Mouse (Mus musculus): Measurements from ENCODE around the gene Phip. TPM values are rescaled to one million over a fixed set of nuclear protein-coding genes. Genes with fewer than 3 reads are reported as not detected.

The Phip gene
- total and polyA plus RNA-seq, 3 experiments, result 16.2 to 49.2 (median 18.1) TPM

GRCm38 (mm10) chr9:82861775-82862430 is 113.4 kb downstream of the Phip start:
- Histone ChIP-seq H3K4me3 (ENCODE audit: control insufficient read depth in 1 of 2, insufficient read depth in 1 of 2, low read depth in 2 of 2, low read length in 2 of 2) (no peak overlapping the region), H3K27ac (ENCODE audit: control insufficient read depth, low read depth, low read length) (no peak overlapping the region)
- TF ChIP-seq NELFE (IDR thresholded peaks at IDR 0.05; ENCODE audit: low read depth, low read length) (no peak), MYB (IDR thresholded peaks at IDR 0.05; ENCODE audit: low read depth, low read length) (no peak), GATA1 (IDR thresholded peaks at IDR 0.05; ENCODE audit: low read depth, low read length) (no peak), UBTF (IDR thresholded peaks at IDR 0.05; ENCODE audit: borderline replicate concordance, insufficient read depth, low read depth, low read length) (no peak), ETS1 (IDR thresholded peaks at IDR 0.05; ENCODE audit: low read depth, low read length) (no peak), HCFC1 (IDR thresholded peaks at IDR 0.05; ENCODE audit: low read depth, low read length) (no peak), ELF1 (IDR thresholded peaks at IDR 0.05; ENCODE audit: low read depth, low read length) (no peak), RCOR1 (IDR thresholded peaks at IDR 0.05; ENCODE audit: low read depth, low read length) (no peak), POLR2A (IDR thresholded peaks at IDR 0.05; ENCODE audit: control insufficient read depth in 1 of 2, insufficient read depth in 1 of 2, low read depth in 1 of 2, low read length in 2 of 2, poor library complexity in 1 of 2) (no peak), USF1 (IDR thresholded peaks at IDR 0.05; ENCODE audit: low read depth, low read length) (no peak), KAT2A (conservative IDR thresholded peaks at IDR 0.05; ENCODE audit: low read depth, low read length) (no peak), E2F4 (IDR thresholded peaks at IDR 0.05; ENCODE audit: borderline replicate concordance, low read depth, low read length) (no peak), CTCF (IDR thresholded peaks at IDR 0.05 in 2 of 3, conservative IDR thresholded peaks at IDR 0.05 in 1 of 3; ENCODE audit: control insufficient read depth in 1 of 3, insufficient read depth in 1 of 3, low read depth in 2 of 3, low read length in 3 of 3, poor library complexity in 1 of 3, severe bottlenecking in 1 of 3) (no peak), CHD1 (IDR thresholded peaks at IDR 0.05; ENCODE audit: low read depth, low read length) (no peak), MYC (IDR thresholded peaks at IDR 0.05; ENCODE audit: low read depth, low read length) (no peak), MXI1 (IDR thresholded peaks at IDR 0.05; ENCODE audit: low read depth, low read length) (no peak), POLR2AphosphoS2 (IDR thresholded peaks at IDR 0.05; ENCODE audit: low read length) (no peak), JUND (IDR thresholded peaks at IDR 0.05; ENCODE audit: low read depth, low read length) (no peak), BHLHE40 (IDR thresholded peaks at IDR 0.05; ENCODE audit: borderline replicate concordance, low read depth, low read length) (no peak), GABPA (IDR thresholded peaks at IDR 0.05; ENCODE audit: low read depth, low read length) (no peak)

GRCm38 (mm10) chr9:82861316-82861715 is 114.0 kb downstream of the Phip start:
- peak; percentile 19 for DNase-seq (ENCODE audit: low read depth, low spot score)
- Histone ChIP-seq H3K9me3 (replicated peaks; ENCODE audit: insufficient read depth, low read length) (no peaks in the 10 kb centered on the region), H3K36me3 (ENCODE audit: control insufficient read depth in 1 of 2, insufficient read depth in 2 of 2, low read length in 2 of 2) (peaks cover 2 to 8% of the 10 kb centered on the region in 2 experiments), H3K9ac (ENCODE audit: control insufficient read depth, low read depth, low read length, poor library complexity, severe bottlenecking) (no peak overlapping the region), H3K27ac (ENCODE audit: control insufficient read depth, low read depth, low read length) (no peak overlapping the region), H3K79me2 (ENCODE audit: control insufficient read depth, insufficient read depth, low read length, poor library complexity) (no peaks in the 10 kb centered on the region), H3K27me3 (ENCODE audit: control insufficient read depth in 1 of 2, insufficient read depth in 2 of 2, low read length in 2 of 2) (no peaks in the 10 kb centered on the region), H3K4me1 (ENCODE audit: control insufficient read depth in 1 of 2, insufficient read depth in 2 of 2, low read length in 2 of 2) (peaks cover 0 to 3% of the 10 kb centered on the region in 2 experiments), H3K4me3 (ENCODE audit: control insufficient read depth in 1 of 2, insufficient read depth in 1 of 2, low read depth in 2 of 2, low read length in 2 of 2) (no peak overlapping the region)
- TF ChIP-seq POLR2AphosphoS5 (IDR thresholded peaks at IDR 0.05; ENCODE audit: borderline replicate concordance, low read depth, low read length) (no peak), MYC (IDR thresholded peaks at IDR 0.05; ENCODE audit: low read depth, low read length) (no peak), ETS1 (IDR thresholded peaks at IDR 0.05; ENCODE audit: low read depth, low read length) (no peak), ELF1 (IDR thresholded peaks at IDR 0.05; ENCODE audit: low read depth, low read length) (no peak), MAZ (IDR thresholded peaks at IDR 0.05; ENCODE audit: low read depth, low read length) (no peak), CHD2 (IDR thresholded peaks at IDR 0.05; ENCODE audit: low read length) (no peak), ZNF384 (IDR thresholded peaks at IDR 0.05; ENCODE audit: low read depth, low read length) (no peak), POLR2AphosphoS2 (IDR thresholded peaks at IDR 0.05; ENCODE audit: low read length) (no peak)

More at GRCm38 (mm10) chr9:82861775-82862430, 113.4 kb downstream of the Phip start:
- Histone ChIP-seq H3K79me2 (ENCODE audit: control insufficient read depth, insufficient read depth, low read length, poor library complexity) (no peaks in the 10 kb centered on the region), H3K36me3 (ENCODE audit: control insufficient read depth in 1 of 2, insufficient read depth in 2 of 2, low read length in 2 of 2) (peaks cover 4 to 5% of the 10 kb centered on the region in 2 experiments), H3K9ac (ENCODE audit: control insufficient read depth, low read depth, low read length, poor library complexity, severe bottlenecking) (no peak overlapping the region), H3K9me3 (replicated peaks; ENCODE audit: insufficient read depth, low read length) (no peaks in the 10 kb centered on the region), H3K27me3 (ENCODE audit: control insufficient read depth in 1 of 2, insufficient read depth in 2 of 2, low read length in 2 of 2) (no peaks in the 10 kb centered on the region), H3K4me1 (ENCODE audit: control insufficient read depth in 1 of 2, insufficient read depth in 2 of 2, low read length in 2 of 2) (peaks cover 0 to 1% of the 10 kb centered on the region in 2 experiments)
- DNase-seq (ENCODE audit: low read depth, low spot score), result no peak
